Mouse (Mus musculus) cerebellum, postnatal 10 days (tissue): ENCODE results near the gene Ager.

Experiments
- DNase-seq, 2 experiments: peaks; one replicate each; pipeline ENCODE4 v3.0.0; 2021; ENCODE audit warnings: mixed read lengths in 2 of 2

The Ager gene

DNA sequence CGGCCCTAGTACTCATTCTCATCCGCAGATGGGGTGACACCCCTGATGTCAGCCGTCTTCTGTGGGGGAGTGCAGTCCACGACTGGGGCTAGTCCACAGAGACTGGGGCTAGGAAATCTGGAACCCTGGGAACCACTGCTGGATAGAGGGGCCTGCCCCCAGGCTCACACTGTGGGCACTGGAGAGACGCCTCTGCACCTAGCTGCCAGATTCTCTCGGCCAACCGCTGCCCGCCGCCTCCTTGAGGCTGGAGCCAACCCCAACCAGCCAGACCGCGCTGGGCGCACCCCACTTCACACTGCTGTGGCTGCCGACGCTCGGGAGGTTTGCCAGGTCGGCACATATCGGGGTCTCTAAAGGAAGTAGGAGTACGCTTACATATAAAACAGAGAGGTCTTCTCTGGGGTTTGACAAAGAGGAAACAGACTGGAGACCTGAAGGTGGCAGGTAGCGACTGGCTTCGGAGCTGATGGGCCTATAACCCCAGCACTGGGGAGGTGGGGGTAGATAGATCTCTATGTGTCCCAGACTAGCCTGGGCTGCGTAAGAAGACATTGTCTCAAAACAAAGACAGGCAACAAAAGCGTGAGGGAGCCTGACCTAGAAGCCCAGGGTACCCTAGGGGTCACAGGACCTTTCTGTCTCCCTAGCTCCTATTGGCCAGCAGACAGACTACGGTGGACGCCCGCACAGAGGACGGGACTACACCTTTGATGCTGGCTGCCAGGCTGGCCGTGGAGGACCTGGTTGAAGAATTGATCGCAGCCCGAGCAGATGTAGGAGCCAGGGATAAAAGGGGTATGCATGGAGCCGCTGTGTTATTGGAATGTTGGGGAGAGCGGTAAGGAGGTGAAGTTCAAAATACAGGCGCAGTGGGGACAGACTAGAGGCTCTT is 11.5 kb upstream of the Ager start:
- peak; percentile 55 to 57 for DNase-seq

DNA sequence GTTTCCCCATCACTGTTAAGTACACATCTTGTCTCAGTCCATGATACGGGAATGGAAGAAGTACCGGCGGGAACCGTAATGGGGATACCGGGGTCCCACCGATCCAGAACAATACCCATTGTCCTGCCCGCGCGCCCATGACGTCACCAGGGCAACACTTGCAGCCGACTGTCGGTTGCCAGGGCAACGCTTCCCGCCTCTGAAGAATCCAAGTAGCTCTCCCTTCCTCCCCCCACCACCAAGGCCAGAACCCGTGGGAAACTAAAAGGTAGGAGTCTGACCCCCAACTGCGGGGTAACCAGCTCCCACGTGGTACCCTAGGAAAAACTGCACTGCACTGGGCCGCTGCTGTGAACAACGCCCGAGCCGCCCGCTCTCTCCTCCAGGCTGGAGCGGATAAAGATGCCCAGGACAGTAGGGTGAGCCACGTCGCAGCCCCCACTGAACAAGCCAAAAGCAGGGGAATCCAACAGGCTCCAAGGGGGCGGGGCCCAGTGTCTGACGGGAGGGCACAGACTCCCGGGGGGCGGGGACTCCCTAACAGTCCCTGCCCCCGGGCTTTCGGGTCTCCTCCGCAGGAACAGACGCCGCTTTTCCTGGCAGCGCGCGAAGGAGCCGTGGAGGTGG is 10.8 kb upstream of the Ager start:
- peak; percentile 95 to 96 for DNase-seq

DNA sequence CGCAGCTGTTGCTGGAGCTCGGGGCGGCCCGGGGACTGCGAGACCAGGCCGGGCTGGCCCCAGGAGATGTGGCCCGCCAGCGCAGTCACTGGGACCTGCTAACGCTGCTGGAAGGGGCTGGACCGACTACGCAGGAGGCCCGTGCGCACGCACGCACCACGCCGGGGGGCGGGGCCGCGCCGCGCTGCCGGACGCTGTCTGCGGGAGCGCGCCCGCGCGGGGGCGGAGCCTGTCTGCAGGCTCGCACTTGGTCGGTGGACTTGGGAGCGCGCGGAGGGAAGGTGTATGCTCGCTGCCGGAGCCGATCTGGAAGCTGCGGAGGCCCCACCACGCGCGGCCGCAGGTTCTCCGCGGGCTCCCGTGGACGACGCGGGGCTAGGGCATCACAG is 10.2 kb upstream of the Ager start:
- peak; percentile 99 for DNase-seq

DNA sequence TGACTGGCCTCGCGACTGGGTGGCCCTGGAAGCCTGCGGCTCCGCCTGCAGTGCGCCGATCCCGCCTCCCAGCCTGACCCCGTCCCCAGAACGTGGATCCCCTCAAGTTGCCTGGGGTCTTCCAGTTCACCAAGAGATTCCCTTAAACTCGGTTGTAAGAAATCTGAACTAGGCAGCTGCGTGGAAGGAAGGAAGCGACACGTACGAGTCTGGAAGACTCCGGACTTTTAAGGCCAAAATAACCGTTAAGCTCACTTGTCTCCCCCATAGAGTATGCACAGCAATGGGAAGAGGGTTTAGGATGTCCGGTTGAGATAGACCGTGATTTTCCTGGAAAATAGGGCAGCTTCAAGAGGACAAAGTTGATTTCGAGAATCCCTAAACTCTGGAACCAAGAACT is 9.8 kb upstream of the Ager start:
- DNase-seq: no peak

DNA sequence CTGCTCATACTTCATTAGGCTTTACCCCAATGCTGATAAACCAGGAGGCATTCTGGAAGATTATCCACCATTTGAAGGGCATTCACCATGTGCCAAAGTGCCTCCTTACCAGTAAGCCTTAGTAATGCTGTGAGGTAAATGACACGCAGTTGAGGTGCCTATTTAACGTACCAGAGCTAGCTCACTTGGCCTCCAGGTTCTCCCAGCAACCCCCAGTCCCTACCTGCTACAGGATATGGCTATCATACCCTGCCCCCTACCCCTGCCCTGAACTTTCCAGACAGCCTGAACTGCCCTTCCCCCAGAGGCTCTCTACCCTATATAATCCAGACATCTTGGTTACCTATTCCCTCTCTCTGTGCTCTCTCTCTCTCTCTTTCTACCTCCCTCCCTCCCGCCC is 8.9 kb upstream of the Ager start:
- DNase-seq: no peak

DNA sequence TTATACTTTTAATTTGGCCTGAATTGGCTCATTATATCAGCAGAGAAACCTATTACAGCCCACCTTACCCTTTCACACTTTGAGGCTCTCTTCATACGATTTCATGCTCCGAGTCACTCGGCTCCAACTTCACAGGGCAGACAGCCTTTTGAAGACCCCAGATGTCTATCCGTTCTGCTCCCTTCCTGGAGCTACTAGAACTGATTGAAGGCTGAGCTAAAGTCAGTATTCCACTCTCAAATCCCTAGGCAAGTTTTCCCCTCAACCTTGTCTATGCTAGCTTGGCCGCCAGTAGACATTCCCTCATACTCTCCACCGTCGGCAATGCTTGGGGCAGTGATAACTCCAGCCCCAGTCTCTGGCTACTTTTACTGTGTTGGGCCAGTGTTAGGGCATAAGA is 8.5 kb upstream of the Ager start:
- no peak for DNase-seq

DNA sequence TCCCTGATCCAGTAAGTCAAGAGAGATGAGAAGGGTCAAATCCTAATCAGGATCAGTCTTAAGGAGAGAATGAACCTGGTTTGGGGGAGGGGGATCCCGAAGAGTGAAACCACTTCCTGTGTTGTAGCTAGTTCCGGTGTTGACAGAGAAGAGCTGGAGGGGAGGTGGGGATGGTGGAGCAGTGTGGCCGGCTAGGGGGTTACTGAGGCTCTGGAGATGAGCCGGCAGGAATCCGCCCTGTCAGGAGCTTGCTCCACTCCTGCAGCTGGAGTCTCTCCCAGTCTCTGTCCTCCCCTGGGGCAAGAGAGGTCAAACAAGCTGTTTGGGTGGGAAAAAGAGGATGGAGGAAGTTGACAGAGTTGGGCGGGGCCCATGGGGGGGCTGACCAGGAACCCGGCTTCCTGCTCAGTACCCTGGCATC is 8.0 kb upstream of the Ager start, which contains the start of gene Gpsm3:
Gene Gpsm3 (plus strand): TSS at position 126 of the 421 bp plus-strand sequence.
- peak in 1 of 2 experiments; percentile 42 for DNase-seq

DNA sequence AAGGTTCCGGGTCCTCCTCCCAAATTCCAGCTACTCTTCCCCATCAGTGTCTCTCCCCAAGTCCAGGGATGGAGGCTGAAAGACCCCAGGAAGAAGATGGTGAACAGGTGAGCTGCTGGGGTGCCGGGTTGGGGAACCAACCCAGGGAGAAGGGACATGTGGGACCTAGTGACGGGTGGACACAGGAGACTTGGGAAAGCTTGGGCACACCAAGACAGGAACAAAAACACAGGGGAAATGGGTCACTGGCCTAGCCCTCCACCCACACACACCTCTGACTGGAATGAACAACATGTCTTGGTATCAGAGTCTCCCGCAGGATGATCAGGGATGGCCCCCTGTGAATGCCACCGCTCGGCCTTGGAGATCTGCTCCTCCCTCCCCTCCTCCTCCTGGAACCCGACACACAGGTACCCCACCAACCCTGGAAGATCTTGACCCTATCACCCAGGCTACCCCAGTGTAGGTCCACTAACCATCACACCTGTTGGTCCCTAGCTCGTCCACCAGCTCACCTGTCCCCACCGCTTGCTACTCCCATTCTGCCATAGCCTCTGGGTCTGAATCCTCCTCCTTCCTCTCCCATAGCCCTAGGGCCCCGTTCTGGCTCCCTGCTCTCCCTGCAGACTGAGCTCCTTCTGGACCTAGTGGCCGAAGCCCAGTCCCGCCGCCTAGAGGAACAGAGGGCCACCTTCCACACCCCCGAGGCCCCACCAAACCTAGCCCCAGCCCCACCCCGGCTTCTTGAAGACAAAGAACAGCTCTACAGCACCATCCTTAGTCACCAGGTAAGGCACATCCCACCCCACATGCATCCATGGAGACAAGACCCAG is 7.3 kb upstream of the Ager start:
- peak in 1 of 2 experiments; percentile 31 for DNase-seq

DNA sequence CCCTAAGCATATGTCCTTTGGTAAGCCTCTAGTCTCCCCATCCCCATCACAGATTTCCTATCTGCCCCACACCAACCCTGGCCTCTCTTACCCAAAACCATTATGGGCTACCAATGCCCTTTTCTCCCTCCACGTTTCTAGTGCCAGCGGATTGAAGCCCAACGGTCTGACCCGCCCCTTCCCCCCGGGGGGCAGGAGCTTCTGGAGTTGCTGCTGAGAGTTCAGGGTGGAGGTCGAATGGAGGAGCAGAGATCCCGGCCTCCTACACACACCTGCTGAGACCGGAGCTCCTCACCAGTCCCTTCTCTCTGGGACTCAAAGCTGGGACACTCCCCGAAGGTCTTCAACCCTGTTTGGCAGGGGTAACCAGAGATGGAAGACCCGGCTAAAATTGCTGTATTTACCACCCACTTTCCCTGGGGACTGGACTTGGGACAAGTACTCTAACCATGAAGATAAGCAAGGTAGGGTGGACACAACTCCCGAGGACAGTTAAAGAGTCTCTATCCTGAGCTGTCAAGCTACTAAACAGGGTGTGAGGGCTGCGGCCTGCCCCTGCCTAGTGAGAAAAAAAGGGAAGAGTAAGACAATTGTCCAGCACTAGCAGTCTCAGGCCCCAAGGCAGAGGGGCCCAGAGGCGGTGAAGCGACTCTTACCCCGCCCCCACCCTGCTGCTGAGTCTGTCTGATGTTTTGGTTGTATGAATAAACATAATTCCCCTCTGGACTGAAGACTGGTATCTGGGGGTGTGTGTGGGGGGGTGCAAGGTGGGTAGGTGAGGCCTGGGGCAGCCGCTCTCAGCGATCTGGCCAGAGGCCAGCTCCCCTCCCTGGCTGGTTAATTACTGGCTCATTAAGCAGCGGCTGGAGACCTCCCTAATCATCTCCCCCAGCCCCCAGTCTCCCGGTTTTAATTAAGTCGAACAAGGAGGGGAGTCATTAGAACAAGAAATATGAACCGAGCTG is 6.4 kb upstream of the Ager start, which contains the start of gene Pbx2:
Gene Pbx2 (plus strand): TSS at position 238 of the 965 bp plus-strand sequence.
- DNase-seq: peak; percentile 51

DNA sequence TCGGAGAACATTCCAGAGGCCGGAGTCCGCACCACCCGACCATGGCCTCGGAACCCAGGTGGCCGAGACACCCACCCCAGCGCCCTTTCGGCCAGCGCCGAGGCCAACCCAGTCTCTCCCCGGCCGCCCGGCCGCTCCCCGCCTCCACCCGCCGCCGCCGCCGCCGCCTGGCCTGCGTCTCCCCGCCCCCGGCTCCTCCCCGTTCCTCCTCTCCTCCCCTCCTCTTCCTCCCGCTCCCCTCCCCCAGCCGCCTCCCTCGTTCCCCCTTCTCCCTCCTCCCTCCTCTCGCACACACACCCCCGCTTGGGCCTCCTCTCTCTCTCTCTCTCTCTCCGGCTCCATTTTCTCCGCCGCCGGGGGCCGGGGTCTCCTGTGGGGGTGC is 5.7 kb upstream of the Ager start:
- peak; percentile 96 to 98 for DNase-seq

DNA sequence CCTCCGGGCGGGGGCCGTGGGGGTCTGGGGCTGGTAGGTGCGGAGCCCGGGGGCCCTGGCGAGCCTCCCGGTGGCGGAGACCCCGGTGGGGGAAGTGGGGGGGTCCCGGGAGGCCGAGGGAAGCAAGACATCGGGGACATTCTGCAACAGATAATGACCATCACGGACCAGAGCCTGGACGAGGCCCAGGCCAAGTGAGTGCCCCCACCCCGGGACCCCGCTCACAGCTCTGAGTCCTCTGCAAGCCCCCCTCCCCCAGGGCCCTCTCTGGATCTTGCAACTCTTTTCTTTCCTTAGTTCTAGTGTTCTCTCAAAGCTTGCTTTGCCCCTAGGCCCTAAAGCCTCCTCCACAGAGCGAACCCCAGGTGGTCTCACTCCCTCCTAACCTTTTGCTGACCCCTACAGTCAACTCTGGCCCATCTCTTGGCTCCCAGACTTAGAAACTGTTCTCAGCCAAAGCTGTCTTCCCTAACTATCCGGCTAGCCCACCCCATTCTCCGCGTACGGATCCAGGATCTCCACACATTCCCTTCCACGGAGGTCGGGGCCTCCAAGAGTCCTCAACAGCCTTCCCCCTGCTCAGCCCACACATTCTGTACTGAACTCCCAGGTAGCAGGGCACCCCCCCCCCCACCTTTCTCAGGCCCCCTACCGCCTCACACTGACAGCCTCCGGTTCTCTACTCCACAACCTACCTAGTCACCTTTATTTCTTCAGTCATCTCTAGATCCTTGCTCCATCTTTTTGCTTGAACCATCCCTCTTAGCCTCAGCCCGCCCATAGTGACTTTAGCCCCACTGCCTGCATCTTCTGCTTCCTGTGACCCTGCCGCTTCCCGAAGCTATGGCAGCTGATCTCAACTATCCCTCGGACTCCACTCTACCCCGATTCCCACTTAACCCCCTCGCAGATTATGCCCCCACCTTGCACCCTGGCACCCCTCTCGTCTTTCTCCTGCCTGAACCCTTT is 4.8 kb upstream of the Ager start:
- peak; percentile 53 to 71 for DNase-seq

DNA sequence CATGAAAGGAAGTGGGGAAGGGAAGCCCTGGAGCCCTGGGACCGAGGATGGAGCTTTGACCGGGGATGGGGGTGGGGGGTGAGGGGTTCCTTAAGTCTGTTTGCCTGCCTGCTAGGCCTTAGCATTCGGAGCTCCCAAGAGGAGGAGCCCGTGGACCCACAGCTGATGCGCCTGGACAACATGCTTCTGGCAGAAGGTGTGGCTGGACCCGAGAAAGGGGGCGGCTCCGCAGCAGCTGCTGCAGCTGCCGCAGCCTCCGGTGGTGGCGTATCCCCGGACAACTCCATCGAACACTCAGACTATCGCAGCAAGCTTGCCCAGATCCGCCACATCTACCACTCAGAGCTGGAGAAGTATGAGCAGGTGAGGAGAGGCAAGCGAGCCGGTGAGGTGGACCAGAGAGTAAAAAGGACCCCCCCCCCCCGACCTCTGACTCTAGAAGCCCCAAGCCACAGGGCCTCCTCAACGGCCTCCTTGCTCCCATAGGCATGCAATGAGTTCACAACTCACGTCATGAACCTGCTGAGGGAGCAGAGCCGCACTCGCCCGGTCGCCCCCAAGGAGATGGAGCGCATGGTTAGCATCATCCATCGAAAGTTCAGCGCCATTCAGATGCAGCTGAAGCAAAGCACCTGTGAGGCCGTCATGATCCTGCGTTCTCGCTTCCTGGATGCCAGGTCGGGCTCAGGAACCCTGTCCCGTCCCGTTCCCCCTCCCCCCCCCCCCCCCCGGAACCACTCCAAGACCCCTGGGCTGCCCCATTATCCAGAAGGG is 3.7 kb upstream of the Ager start:
- no peak for DNase-seq

DNA sequence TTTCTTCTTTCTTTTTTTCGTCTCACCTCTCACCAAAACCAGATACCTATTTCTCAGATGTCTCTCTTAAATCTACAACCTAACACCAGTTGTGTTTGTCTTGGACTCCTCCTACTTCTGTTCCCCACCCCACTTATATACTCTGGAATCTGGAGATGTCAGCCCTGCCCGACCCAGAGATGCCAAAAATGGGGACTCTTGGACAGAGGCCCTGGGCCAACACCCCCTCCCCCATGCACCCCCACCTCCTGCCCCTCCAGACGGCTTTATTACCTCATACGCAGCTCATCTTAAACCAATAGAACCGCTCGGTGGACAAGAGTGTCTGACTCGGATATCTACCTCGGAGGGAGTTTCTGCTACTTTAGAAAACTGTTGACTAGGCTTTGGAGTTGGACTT is 1.6 kb upstream of the Ager start:
- DNase-seq: no peak

DNA sequence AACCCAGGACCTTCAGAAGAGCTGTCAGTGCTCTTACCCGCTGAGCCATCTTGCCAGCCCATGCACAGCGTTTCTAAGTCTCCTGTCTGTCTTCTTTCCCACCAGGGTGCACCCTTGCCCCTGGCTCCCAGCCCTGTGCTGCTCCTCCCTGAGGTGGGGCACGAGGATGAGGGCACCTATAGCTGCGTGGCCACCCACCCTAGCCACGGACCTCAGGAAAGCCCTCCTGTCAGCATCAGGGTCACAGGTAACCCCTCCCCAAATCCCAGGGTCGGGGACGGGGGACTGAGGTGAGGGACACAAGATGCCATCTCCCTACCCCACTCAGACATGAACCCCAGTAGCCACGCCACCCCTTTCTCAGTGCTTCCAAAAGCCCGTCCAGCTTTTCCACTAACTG is 2.2 kb downstream of the Ager start:
- DNase-seq: peak in 1 of 2 experiments; percentile 25

DNA sequence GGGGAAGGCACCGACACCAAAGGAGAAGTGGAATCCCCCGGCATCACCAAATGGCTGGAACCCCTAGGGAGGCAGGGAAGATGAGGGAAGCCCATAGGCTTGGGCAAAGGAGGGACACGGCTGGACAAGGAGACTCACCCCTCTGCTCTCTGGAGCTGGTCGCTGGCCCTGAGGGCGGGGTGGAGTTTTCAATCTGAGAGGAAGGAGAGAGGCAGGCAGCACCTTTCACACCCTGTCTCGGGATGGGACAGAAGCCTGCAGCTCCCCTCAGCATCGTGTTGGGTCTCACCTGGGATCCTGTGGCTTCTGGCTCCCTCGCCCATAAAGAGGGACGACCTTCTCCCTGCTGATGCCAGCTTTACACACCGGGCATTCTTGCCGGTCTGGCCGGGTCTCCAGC is 4.1 kb downstream of the Ager start:
- DNase-seq: peak in 1 of 2 experiments; percentile 18

DNA sequence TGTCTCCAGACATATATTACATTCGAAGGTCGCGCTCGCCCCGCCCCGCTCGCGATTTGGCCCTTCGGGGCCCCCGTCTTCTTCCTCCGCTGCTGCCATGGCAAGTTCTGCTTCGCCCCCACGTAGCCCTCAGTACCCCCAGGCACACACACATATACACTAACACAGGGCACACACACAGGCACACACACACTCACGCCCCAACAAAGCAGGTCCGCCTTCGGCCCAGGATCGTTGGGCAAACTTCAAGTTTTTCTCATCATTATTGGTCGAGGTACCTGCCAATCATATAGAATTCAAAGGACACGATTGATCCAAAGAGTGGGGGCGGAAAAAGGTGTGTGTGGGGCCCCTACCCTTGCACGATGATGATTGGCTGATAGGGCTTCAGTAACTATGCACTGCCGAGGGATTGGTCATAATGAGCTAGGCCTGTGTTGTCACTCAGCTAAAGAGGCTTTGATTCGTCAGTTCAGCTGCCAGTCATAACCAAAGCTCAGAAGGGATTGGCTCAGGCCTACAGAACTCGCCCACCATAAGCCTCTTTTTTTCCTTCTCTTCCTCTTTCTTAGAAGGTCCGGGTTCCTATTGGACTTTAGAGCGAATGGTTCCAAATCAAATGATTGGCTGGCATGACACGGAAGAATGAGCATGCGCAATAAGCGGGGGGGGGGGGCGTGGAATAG is 5.9 kb downstream of the Ager start, which contains the start of gene Rnf5:
Gene Rnf5 (minus strand): TSS at position 316 of the 686 bp plus-strand sequence.
- peak; percentile 99 to 100 for DNase-seq

DNA sequence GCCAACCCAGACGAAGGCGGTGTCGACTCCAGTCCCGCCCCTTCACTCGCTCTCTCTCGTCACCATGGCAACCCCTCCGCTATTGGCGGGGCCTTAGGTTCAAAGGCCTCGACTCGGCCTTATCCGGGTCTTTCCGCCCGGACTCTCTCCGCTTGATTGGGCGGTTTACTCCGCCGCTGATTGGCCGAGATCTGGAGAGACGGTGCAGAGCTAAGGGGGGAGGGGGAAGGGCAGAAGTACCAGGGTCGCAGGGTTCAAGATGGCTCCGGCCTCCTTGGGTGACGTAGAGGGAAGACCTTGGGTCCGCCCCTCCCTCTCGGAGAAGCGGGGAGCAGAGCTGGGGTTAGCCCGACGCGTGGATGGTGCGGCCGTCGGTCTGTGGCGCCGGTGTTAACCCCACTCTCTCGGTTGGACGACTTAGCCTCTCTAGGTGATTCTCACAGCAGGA is 6.4 kb downstream of the Ager start, which contains the start of gene Agpat1:
Gene Agpat1 (plus strand): TSS at position 202 of the 448 bp plus-strand sequence.
- DNase-seq: peak; percentile 100

DNA sequence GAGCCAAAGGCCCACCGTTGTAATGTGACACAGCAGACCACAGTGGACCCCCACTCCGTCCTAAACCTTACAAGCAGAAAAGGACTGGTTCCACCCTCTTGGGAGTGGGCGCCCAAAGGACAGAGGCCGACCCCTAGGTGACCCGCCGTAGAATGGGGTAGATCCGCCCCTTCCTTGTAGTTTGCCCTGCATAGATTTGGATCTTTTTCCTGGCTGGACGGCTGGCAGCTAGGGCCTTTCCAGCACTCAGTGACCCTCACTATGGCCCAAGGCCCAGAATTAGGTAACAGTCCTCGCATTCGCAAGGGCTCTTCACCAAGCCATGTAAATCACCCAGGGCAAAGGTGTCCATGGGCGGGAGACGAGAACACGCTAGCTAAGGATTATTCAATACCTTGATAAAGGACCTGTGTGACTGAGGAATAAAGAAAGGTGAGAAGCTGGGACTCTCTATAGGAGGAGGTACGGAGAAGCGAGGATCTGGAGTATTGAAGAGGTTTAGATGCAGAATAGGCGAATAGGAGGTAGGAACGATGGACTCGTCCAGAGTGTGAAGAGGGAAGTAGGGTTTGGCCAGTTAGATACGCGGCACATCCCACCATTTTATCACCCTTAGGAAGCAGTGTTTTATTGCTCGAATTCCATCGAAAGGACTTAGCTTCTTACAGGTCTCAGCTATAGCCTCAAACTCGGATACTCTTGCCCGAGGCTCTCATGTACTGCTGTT is 7.0 kb downstream of the Ager start:
- DNase-seq: no peak
